Mouse (Mus musculus) frontal cortex, postnatal 14 days (tissue): ENCODE results near the gene Isy1.

Source experiments
- DNase-seq, 2 experiments: peaks; one replicate each; pipeline ENCODE4 v3.0.0; 2022; ENCODE audit warnings: low spot score in 2 of 2

The Isy1 gene

DNA sequence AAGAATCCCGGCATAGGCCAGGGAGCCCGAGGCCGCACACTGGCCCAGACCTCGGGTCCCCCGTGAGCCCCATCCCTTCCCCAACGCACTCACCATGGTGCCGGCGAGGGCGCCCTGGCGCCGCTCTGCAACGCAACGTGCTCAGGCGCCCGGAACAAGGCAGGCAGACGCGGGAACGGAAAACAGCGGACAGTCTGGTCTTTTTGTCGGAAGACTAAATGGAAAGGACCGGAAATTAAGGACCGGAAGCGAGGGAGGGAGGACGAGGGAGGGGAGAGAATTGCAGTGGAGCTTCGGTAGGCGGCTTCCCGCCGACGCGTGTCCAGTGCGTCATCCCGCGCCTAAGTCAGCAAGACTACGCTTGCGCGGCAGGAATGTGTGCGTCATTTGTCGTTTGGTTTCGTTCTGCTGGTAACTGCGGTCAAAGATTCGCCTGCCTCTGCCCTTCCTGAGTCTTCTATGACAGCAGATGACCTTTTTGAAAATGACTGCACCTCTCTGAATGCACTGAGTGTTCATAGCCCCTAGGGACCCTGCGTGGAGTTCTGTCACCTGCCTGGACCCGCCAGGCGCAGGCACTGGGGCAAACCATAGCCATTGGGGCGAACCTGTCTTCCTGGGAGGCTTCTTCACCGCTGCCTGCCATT lies at the start of gene Isy1:
Gene Isy1 (minus strand): TSS at position 248 of the 647 bp plus-strand sequence.
- DNase-seq = peak; percentile 92 to 95

DNA sequence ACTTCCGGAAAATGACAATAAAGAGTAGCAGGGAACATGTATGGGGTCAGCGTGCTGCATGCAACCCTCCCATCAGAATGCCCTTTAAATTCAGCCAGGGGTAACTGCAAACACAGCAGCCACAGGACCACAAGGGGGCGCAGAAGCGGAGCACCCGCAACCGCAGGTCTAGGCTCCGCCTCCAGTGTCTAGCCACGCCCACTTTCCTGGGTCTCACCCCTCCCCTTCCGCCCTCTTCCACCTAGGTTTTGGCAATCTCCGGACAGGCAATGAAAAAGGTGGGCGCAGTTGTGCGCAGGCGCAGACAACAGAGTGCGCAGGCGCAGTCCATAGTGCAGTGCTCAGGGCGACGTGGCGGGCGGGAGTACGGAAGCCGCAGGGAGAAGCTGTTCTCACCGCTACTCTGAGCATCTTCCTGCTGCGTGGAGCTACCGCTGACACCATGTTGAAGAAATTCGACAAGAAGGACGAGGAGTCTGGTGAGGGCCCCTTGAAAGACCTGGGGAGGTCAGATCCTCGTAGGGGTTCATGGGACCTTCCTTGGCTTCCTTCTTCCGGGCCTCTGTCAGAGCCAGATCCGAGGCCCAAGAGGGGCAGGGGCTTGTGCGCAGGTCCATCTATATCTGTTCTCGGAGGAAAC lies 49.1 kb upstream of the Isy1 start, which contains the start of gene Copg1:
Gene Copg1 (plus strand): TSS at position 221 of the 640 bp plus-strand sequence.
- peak; percentile 99 for DNase-seq

DNA sequence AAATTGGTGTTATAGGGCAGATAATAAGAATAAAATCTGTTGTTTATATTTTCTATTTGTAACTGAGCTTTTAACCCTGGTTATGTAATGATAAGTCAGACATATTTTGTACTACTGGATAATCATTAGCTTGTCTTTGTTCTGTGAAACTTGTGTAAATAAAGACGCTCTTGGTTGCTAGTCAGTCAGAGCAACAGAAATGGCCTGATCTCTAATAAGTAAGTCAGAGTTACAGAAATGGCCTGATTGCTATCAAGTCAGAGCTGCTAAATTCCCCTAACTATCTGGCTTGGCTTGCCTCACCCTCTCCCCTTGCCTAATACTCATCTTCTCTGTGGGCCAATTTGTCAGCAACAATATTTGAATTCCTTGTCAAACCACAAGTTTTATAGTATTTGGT lies 48.1 kb upstream of the Isy1 start:
- DNase-seq = no peak

DNA sequence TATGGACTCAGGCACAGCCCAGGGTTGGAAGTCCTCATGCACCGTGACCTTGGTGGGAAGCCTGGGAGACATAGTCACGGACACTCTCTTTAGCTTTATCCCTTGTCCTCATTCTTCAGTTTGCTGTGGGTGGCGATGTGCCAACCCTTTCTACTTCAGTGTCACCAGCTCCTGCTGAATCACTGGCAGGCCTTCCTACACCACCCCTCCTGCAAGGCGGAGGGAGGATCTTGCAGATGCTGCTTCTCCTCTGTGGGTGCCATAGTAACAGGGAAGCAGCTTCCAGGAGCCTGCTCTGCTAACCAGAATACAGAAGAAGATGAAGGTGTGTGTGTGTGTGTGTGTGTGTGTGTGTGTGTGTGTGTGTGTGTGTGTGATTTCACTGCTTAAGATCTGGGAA lies 44.2 kb upstream of the Isy1 start:
- peak; percentile 71 to 85 for DNase-seq

DNA sequence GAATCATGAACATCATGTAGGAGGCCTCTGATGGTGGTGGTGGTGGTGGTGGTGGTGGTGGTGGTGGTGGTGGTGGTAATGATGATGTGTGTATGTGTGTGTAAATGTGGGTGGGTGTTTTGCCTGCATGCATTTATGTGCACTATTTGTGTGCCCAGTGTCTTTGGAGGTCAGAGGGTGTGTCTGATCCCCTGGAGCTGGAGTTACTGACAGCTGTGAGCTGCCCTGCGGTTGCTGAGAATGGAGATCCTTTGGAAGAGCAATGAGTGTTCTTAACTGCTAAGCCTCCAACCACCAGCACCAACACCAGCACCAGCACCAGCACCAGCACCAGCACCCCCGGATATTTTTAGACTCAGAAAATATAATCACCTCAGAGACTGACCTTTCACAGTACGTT lies 43.6 kb upstream of the Isy1 start:
- DNase-seq = no peak

DNA sequence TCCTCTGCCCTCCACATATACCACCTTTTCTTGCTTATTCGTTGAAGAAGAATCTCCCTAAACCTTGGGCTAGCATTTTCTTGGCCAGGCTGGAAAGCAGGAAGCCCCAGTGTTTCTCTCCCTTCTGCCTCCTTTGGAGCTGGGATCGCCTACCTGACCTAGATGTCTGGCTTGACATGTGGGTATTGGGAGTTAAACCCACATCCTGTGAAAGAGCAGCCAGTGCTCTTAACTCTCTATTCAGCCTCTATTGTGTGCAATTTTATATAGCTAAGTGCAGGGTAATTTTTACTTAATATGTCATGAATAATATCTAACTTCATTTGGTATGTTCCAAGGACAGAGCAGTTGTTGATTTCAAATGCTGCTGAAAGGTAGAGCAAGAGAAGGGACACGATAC lies 41.0 kb upstream of the Isy1 start:
- no peak for DNase-seq

DNA sequence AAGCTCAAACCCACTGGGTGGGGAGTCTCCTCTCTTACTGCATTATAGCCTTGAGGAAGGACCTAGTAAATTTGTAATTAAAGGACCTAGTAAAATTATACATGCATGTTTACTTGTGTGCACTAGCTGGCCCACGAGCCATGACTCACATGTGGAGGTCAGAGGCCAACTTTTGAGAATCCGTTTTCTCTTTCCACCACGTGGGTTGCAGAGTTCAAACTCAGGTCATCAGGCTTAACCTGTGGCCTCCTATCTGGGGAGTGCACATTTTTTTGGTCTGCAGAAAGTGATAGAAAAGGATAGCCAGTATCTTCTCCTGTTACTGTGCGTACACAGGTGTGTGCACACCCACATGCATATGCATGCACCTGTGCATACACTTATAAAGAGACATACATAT lies 40.4 kb upstream of the Isy1 start:
- no peak for DNase-seq

DNA sequence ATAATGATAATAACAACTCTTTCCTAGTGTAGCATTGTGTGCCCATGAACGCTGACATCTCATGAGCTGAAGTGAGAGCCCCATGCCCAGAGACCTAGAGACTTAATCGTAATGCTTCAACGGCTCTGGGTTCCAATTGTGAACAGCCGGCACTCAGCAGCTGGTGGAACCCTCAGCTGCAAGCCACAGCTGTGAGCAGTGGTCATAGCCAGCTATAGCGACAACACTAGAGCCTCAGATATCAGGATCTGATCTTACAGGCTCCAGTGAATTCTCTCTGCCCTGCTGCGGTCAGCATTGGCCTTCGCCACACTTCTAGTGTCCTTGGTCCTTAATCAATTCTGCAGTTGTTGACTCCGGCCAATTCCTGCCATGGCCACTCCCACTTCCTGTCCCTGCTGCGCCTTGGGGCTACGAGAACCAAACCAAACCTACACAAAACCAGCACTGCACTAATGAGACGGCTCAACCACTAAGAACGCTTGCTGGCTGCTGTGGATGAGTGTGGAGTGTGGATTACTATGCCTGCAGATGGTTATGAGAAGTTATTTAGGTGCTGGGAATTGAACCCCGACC lies 37.6 kb upstream of the Isy1 start:
- DNase-seq = no peak

DNA sequence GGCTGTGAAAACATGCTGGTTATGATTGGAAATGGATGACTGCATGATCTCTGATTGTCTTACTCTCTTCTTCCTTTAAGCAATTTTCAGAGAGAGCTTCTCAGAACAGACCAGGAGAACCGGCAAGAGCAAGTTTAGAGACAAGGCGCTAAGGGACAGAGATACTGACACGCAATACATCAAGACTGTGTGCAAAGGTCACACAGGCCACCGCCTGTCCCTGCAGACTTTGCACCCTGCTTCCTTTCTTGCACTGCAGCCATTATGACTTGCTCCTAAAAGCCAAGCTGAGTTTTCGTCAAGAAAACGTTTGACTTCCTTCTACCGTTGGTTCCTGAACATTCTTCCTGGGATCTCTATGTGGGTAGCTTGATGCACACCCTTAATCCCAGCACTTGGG lies 37.0 kb upstream of the Isy1 start:
- DNase-seq = no peak

DNA sequence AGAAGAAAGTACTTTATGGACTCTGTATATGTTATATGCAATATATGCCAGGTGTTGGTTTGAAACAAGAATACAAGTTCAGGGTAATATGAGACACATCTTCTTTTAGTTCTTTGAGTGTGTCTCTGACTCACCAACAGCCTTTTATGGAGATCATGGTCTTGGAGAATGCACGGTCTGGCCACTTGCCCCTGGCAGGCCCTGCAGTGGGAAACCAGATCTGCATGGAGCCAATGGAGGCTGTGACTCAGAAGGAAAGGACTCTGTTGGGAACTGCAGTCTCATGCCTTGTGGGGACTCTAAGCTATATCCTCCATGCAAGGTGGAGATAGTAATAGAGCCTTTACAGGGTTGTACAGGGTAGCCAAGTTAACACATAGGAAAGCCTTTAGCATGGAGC lies 36.5 kb upstream of the Isy1 start:
- DNase-seq = no peak

DNA sequence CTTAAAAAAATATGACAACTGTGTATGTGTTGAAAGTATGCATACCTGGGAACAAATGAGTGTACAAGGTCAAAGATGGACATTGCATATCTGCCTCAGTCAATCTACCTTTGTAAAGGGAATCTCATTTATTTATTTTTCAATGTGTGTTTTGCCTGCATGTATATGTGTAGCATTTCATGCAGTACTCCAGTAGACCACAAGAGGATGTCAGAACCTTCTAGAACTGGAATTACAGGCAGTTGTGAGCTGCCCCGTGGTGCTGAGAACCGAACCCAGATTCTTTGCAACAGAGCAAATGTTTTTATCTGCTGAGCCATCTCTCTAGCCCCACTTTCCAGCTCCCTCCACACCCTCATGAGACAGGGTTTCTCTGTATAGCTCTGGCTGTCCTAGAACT lies 35.4 kb upstream of the Isy1 start:
- DNase-seq = no peak

DNA sequence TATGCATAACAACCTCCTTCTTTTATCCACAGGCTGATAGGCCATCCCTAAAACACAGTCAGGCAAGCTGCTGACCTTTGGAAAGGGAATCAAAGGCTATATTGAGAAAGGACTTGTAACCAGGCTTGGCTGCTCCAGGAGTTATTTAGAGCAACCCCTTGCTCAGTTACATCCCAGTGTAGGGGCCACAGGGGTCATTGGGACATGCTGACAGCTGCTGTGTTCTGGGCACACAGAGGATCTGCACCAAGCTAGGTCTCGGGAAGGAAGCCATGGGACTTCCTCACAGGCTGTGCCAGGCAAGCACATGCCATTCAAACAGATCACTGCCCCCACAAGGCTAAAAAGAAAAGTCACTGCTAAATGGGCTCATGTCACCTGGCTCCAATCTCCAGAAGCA lies 34.5 kb upstream of the Isy1 start:
- DNase-seq = no peak

DNA sequence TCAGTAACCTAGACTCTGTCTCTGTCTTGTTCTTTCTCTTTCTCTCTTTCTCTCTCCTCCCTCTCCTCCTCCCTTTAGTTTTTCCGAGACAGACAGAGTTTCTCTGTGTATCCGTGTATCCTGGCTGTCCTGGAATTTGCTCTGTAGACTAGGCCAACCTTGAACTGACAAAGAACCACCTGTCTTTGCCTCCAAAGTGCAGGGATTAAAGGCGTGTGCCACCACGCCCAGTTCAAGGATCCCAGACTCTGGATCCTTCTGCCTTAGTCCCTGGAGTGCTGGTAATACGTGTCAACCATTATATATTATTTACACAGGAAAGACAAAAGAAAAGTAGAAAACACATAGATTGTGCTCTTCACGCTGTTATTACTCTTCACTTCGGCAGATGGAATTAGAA lies 32.6 kb upstream of the Isy1 start:
- DNase-seq = no peak

DNA sequence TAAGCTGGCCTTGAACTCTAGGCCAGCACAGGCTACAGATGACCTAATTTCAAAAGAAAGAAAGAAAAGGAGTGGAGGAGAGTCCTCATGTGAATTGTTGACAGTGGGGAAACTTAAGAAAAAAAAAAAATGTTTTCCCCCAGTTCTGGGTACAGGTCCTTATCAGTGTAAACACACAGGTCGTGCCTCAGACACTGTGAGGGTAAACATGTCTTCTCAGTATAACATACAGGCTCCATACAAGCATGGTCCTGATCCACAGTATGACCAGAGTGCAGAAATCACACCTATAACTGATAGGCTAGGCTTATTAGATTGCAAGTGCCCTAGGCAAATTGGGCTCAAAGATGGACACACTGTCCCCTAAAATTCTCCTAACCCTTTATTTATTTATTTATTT lies 31.8 kb upstream of the Isy1 start:
- no peak for DNase-seq

DNA sequence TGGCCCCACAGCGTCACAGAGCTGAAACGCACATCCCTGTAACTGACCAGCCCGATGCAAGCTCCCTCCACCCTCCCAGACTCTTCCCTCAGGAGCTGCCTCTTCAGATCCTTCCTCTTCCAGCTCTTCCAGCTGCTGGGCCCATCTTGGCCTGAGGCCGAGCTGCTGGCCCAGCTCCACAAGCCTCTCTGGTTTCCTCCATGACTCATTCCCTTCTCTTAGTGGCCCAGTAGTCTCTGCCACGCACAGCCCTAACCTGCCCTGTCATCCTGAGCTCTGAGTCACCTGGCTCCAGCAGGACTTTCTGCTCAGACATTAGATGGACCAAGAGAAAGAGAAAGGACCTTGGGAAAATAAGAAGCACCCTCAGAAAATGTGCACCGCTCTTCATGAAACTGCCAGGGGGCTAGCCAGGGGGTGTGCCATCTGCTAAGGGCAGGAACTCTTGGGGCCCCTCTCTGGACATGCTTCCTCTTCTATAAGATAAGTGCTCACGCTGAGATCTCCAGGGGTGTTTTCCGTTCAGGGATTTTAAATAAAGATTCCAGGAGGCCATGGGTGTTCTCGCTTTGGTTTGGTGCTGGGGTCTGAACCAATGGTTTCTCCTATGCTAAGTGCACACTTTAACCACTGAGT lies 30.4 kb upstream of the Isy1 start:
- DNase-seq = no peak

DNA sequence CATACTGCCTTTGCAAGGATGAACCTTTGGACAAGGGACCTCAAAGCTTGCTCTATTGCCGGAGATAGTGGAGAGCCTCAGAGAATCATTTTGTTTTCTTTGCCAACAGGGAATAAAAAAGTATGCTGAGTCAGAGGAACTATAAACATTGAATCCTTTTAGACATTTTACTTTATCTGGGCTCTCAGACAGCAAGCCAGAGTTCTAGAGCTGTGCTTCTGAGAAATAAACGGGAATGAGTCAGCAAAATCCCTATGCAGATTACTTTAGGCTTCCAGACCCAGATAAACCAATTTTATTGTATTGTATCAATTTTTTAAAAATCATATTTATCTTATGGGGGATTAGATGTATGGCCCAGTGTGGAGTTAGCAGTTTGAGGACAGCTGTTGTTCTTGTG lies 28.7 kb upstream of the Isy1 start:
- DNase-seq = no peak

DNA sequence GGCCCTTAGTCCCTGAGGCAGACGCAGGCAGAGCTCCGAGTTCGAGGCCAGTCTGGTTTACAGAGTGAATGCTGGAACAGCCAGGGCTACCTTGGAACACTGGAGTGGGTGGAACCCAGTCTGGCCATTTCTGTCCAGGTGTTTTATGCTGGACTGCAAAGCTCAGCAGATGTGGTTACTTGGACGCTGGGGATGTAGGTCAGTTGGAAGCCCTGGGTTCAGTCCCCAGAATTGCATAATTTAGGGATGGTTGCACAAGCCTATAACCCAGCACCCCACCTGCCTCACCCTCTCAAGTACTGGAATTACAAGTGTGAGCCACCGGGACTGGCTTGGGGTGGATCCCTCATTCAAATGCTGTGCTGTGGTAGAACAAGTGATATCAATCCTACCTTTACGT lies 27.6 kb upstream of the Isy1 start:
- DNase-seq = no peak

DNA sequence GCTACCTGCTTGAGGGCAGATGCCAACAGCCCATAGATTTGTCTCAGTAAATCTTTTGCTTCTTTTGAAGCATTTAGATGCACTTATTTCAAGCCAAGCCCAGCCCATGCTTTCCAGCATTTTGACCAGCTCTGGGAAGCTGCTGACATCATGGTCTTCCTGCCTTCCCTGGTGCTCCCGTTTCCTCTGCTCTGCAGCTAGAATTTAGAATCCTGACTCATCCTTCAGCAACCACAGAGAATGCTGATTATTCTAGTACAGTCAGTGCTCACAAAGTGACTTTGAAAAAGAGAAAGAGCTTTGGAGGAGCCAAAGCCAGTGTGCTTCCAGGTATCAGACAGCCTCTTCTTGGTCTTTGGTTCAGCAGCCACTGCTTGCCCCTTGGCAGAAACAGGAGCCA lies 18.5 kb upstream of the Isy1 start:
- no peak for DNase-seq

DNA sequence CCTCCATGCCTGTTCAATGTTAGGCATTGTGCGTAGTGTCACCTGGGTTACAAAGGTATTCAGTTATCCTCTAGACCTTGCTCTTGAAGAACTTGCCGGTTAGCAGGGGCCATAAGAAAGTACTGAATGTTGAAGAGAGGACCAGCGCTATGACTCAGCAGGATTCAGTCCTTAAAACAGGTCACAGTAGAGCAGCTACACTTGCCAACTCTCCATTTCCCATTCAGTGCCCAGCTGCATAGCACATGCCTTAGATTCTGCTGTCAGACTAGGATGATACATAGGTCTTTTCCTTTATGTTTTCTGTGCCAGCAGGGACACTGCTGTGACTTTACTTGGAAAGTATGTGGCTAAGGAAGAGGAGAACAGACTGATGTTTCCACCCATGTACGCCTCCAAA lies 14.8 kb upstream of the Isy1 start:
- DNase-seq = no peak

DNA sequence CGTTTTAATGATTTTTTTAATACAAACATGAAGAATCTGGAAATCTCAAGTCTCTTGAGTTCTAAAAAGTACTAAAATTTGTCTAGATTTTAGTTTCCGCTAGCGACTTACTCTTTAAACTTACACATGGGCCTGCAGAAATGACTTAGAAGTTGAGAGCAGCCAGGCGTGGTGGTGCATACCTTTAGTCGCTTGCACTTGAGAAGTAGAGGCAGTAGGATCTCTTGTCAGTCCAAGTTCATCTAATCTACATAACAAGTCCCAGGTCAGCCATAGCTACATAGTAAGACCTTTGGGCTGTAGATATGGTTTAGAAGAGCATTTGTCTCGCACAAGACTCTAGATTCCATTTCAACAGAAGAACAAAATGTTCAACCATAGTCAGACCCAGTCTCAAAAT lies 13.3 kb upstream of the Isy1 start:
- no peak for DNase-seq

DNA sequence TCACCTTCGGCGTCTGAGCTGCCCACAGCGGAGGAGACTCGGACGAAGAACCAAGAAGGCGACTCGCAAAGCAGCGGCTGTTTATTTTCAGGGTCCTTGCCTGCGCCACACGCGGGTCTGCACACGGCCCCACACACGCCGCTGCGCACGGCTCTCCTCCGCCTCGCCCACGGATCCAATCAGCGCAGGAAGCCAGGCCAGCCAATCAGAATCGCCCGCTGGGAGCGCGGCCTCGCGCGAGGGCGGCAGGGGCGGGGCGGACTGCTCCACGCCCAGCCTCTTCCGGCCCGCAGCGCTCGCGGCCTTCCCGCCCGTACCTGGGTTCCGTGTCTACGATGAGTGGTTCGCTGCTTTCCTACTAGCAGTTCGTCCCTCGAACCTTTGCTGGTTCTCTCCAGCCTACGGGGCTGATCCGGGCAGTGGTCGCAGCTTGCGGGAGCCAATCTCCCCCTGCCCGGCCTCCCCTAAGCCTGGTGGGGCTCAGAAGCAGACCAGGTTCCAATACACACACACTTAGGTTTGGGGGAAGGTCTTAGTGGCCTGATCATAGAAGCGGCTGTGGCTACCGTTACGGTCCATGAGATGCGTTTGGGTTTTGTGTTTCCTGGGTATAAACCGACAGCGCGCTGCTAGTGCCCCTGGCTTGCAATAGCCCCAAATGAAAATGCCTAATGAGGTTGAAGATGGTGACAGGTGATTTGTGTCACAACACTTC lies 12.5 kb upstream of the Isy1 start, which contains the start of gene Cnbp:
Gene Cnbp (minus strand): TSS at position 207 of the 715 bp plus-strand sequence.
- peak; percentile 92 to 96 for DNase-seq
